Mouse (Mus musculus) CH12.LX (cell line): ENCODE data around the gene Fads2.

Experiments
- CTCF ChIP-seq, 2 experiments: IDR thresholded peaks in 1 of 2; conservative IDR thresholded peaks in 1 of 2; 2 replicates each; pipeline ENCODE4 v1.5.1; 2011 to 2012; ENCODE audit warnings: low read depth in 2 of 2, low read length in 2 of 2, improper control_type of control experiment in 1 of 2, inconsistent platforms in 1 of 2, mild to moderate bottlenecking in 1 of 2, moderate library complexity in 1 of 2
- EP300 ChIP-seq: IDR thresholded peaks from 2 replicates; pipeline ENCODE4 v1.6.1; 2011; ENCODE audit warnings: low read length, improper control_type of control experiment
- HCFC1 ChIP-seq: IDR thresholded peaks from 2 replicates; pipeline ENCODE4 v1.6.1; 2012; ENCODE audit warnings: low read depth, mild to moderate bottlenecking, inconsistent platforms, low read length, improper control_type of control experiment
- JUN ChIP-seq: IDR thresholded peaks from 2 replicates; pipeline ENCODE4 v1.6.1; 2011; ENCODE audit warnings: low read depth, mild to moderate bottlenecking, low read length, improper control_type of control experiment, moderate library complexity; ENCODE audit not compliant: insufficient read depth
- JUND ChIP-seq: conservative IDR thresholded peaks from 2 replicates; pipeline ENCODE4 v1.6.1; 2011; ENCODE audit warnings: low read depth, low read length, improper control_type of control experiment
- KAT2A ChIP-seq: IDR thresholded peaks from 2 replicates; pipeline ENCODE4 v1.6.1; 2012; ENCODE audit warnings: low read length, improper control_type of control experiment, inconsistent platforms; ENCODE audit not compliant: insufficient replicate concordance
- MXI1 ChIP-seq: IDR thresholded peaks from 2 replicates; pipeline ENCODE4 v1.6.1; 2011; ENCODE audit warnings: mild to moderate bottlenecking, low read depth, low read length, improper control_type of control experiment
- NRF1 ChIP-seq: IDR thresholded peaks from 2 replicates; pipeline ENCODE4 v1.6.1; 2014; ENCODE audit warnings: low read depth, mild to moderate bottlenecking, inconsistent platforms, low read length, improper control_type of control experiment, moderate library complexity
- POLR2A ChIP-seq: IDR thresholded peaks from 2 replicates; pipeline ENCODE4 v1.6.1; 2011; ENCODE audit warnings: low read depth, mild to moderate bottlenecking, improper control_type of control experiment, low read length
- POLR2AphosphoS2 ChIP-seq: IDR thresholded peaks from 2 replicates; pipeline ENCODE4 v1.6.1; 2011; ENCODE audit warnings: low read depth, low read length, improper control_type of control experiment
- RAD21 ChIP-seq: IDR thresholded peaks from 2 replicates; pipeline ENCODE4 v1.6.1; 2011; ENCODE audit warnings: low read depth, mild to moderate bottlenecking, low read length, improper control_type of control experiment, moderate library complexity
- TBP ChIP-seq: conservative IDR thresholded peaks from 2 replicates; pipeline ENCODE4 v1.6.1; 2011; ENCODE audit warnings: low read depth, low read length, improper control_type of control experiment
- USF1 ChIP-seq: IDR thresholded peaks from 2 replicates; pipeline ENCODE4 v1.6.1; 2014; ENCODE audit warnings: low read depth, mild to moderate bottlenecking, inconsistent platforms, low read length, improper control_type of control experiment

DNA sequence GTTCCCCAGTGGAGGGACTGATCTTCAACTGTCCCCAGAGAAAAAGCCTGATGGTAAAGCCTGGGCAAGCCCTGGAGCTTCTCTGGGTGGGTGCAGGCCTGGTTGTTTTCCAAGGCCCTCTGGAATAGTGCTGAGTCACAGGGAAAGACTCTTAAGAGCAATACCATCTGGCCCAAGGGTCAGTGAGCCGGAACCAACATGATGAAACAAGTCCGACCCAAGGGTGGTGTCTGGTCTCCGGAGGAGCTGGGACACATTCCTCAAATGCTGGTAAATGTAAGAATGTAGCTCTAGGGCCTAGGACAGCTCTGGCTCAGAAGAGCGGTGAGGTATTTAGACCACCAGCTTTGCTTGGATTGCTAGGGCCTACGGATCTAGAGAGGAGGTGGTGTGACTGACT lies 35.9 kb upstream of the Fads2 start:
- no peak for TF ChIP-seq CTCF (conservative IDR thresholded peaks at IDR 0.05 in 1 of 2, IDR thresholded peaks at IDR 0.05 in 1 of 2; ENCODE audit: low read depth in 2 of 2, low read length in 2 of 2)
- no peak for TF ChIP-seq POLR2A
- TF ChIP-seq HCFC1: no peak
- no peak for TF ChIP-seq JUN
- no peak for TF ChIP-seq MXI1
- TF ChIP-seq EP300: no peak
- no peak for TF ChIP-seq NRF1
- TF ChIP-seq RAD21: no peak
- TF ChIP-seq POLR2AphosphoS2: no peak
- TF ChIP-seq TBP: no peak
- no peak for TF ChIP-seq USF1
- no peak for TF ChIP-seq JUND
- TF ChIP-seq KAT2A: no peak
